Mouse (Mus musculus): ENCODE data around the gene Usp6nl. TPM values are rescaled to one million over a fixed set of nuclear protein-coding genes. Genes with fewer than 3 reads are reported as not detected.

Usp6nl gene
- polyA plus RNA-seq, 1 experiment from 2014 or later = 7.9 TPM

- Histone ChIP-seq H3K4me2 (no peak overlapping the region), H3K4me3 (no peak overlapping the region), H3K4me1 (replicated peaks) (peaks cover 36% of the 10 kb centered on the region), H3K27ac (replicated peaks) (no peak overlapping the region), H3K27me3 (no peaks in the 10 kb centered on the region), H3K36me3 (no peaks in the 10 kb centered on the region), H3K9me3 (no peaks in the 10 kb centered on the region), H3K9ac (no peak overlapping the region)
- WGBS = 95% methylated on average over 3 of the region's 3 CpGs
- ATAC-seq (ENCODE audit: low read depth) = no peak
Observed at GRCm38 (mm10) chr2:6467318-6467717, 144.9 kb downstream of the Usp6nl start.

DNA sequence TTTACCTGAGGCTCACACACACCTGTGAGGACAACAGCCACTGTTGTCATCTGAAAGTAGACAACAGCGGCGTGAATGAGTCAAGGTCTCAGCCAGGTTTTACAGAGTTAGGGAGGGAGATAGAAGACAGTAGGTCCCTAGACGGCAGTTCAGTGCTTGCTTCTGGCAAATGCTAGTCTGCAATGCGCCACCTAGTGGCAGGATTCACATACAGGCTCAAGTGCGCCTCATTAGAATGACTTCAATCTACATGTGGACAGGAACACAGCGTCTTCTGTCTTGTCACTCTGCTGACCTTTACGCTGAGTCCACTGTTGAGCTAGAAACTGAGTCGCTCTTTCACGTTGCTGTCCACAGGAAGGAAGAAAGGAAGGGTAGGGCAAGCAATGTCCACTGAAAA lies 146.7 kb downstream of the Usp6nl start:
- H3K4me2 ChIP-seq = no peak overlapping the region
- no peaks in the 10 kb centered on the region for H3K9me3 ChIP-seq
- no peaks in the 10 kb centered on the region for H3K36me3 ChIP-seq
- H3K27me3 ChIP-seq = no peaks in the 10 kb centered on the region
- ATAC-seq (ENCODE audit: low read depth) = no peak
- H3K4me1 ChIP-seq (replicated peaks) = peaks cover 32% of the 10 kb centered on the region
- no peak overlapping the region for H3K4me3 ChIP-seq
- no peak overlapping the region for H3K27ac ChIP-seq (replicated peaks)
- WGBS = 37% methylated on average over 9 of the region's 9 CpGs
- no peak overlapping the region for H3K9ac ChIP-seq

GRCm38 (mm10) chr2:6471110-6471611 lies 148.7 kb downstream of the Usp6nl start:
- Histone ChIP-seq H3K9me3 (0 out of 2 replicates have a peak, but pooled peaks cover 3% of the 10 kb centered on the region), H3K4me1 (replicated peaks) (peaks cover 28% of the 10 kb centered on the region), H3K27me3 (no peaks in the 10 kb centered on the region), H3K27ac (replicated peaks) (no peak overlapping the region), H3K9ac (no peak overlapping the region), H3K4me2 (no peak overlapping the region), H3K4me3 (no peak overlapping the region), H3K36me3 (no peaks in the 10 kb centered on the region)
- WGBS = 48% methylated on average over 4 of the region's 4 CpGs
- ATAC-seq (ENCODE audit: low read depth) = no peak

DNA sequence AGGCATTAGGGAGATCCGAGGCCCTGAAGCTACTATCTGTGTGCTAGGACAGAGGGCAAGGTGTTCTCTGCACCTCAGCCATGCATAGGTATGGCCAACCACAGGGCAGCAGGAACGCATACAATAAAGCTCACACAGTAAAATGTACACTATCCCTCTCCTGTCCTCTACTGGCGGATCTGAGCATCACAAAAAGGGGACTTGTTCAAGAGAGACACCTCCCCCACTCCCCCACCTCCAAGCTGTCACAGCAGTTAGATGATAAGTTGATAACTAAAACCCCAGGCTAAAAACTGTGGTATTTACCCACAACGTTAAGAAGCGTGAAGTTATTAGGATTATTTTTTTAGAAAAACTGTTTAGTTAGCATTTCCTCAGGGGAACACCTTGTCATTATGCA lies 151.4 kb downstream of the Usp6nl start:
- 86% methylated on average over 5 of the region's 5 CpGs for WGBS
- no peak overlapping the region for H3K4me3 ChIP-seq
- ATAC-seq (ENCODE audit: low read depth) = no peak

GRCm38 (mm10) chr2:6477884-6478283 lies 155.4 kb downstream of the Usp6nl start:
- Histone ChIP-seq H3K36me3 (no peaks in the 10 kb centered on the region), H3K9ac (no peak overlapping the region), H3K9me3 (0 out of 2 replicates have a peak, but pooled peaks cover 3% of the 10 kb centered on the region), H3K4me1 (replicated peaks) (peaks cover 27% of the 10 kb centered on the region), H3K4me2 (no peak overlapping the region), H3K27ac (replicated peaks) (peak overlapping the region; percentile 68), H3K4me3 (no peak overlapping the region), H3K27me3 (no peaks in the 10 kb centered on the region)
- ATAC-seq (ENCODE audit: low read depth) = no peak
- 91% methylated on average over 4 of the region's 4 CpGs for WGBS

More for the DNA sequence above, 151.4 kb downstream of the Usp6nl start:
- Histone ChIP-seq H3K9ac (no peak overlapping the region), H3K9me3 (0 out of 2 replicates have a peak, but pooled peaks cover 3% of the 10 kb centered on the region), H3K27me3 (no peaks in the 10 kb centered on the region), H3K27ac (replicated peaks) (no peak overlapping the region), H3K4me2 (no peak overlapping the region), H3K4me1 (replicated peaks) (peaks cover 30% of the 10 kb centered on the region), H3K36me3 (no peaks in the 10 kb centered on the region)

DNA sequence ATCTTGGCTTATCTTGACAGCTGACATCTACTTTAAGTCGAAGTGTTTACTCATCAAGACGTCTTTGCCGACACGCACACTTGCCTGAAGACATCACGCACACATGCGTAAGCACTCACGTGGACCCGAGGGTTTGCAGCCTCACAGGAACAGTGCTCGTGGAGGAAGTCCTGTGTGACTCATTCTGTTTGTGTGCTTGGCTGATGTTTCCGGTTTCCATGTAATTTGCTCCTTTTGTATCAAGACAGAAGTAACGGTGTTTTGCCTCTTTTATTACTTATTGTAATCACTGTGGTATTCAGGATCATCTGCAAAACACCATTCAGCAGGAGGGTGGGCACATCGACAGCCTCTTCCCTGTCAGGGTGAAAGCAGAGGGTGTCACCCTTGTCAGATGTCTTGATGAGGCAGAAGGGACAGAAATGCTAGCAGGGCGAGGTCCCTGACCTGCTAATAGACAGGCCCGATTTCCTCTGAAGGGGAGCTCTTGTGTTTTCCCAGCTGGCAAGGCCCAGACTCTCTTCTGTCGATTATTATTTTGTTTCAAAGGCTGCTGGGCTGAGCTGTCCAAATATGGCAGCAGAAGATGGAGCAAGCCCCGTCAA lies 156.0 kb downstream of the Usp6nl start:
- no peak for ATAC-seq (ENCODE audit: low read depth)
- H3K27ac ChIP-seq (replicated peaks) = peak overlapping the region; percentile 68
- WGBS = 62% methylated on average over 16 of the region's 16 CpGs

DNA sequence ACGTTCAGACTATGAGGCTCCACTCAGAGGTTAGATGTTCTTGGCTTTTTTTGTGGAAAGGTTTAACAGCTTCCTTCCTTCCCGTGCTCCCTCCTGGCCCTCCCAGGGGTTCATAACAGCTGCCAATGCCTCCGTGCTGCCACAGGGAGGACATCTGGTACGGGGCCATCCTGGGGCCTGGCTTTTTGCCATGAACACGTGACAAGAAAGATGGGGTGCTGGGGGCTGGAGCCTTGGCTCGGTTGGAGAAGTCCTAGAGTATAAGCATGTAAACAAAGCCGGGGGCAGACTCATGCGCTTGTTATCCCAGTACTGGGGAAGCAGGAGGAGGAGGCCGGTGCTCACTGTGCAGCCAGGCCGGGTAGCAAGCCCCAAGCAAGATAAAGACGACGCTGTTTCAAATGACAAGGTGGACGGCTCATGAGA lies 156.5 kb downstream of the Usp6nl start:
- Histone ChIP-seq H3K4me3 (no peak overlapping the region), H3K27ac (replicated peaks) (peak overlapping the region; percentile 68), H3K27me3 (no peaks in the 10 kb centered on the region), H3K9ac (no peak overlapping the region), H3K36me3 (no peaks in the 10 kb centered on the region), H3K4me2 (no peak overlapping the region), H3K9me3 (0 out of 2 replicates have a peak, but pooled peaks cover 3% of the 10 kb centered on the region), H3K4me1 (replicated peaks) (peaks cover 37% of the 10 kb centered on the region)
- ATAC-seq (ENCODE audit: low read depth) = peak; percentile 53
- WGBS = 35% methylated on average over 13 of the region's 13 CpGs

More for the DNA sequence above, 156.0 kb downstream of the Usp6nl start:
- Histone ChIP-seq H3K9me3 (0 out of 2 replicates have a peak, but pooled peaks cover 3% of the 10 kb centered on the region), H3K4me3 (no peak overlapping the region), H3K9ac (no peak overlapping the region), H3K27me3 (no peaks in the 10 kb centered on the region), H3K4me1 (replicated peaks) (peaks cover 32% of the 10 kb centered on the region), H3K36me3 (no peaks in the 10 kb centered on the region), H3K4me2 (no peak overlapping the region)

- Histone ChIP-seq H3K9me3 (0 out of 2 replicates have a peak, but pooled peaks cover 3% of the 10 kb centered on the region), H3K27ac (replicated peaks) (peak overlapping the region; percentile 68)
Observed at GRCm38 (mm10) chr2:6479620-6480019, 157.2 kb downstream of the Usp6nl start.

DNA sequence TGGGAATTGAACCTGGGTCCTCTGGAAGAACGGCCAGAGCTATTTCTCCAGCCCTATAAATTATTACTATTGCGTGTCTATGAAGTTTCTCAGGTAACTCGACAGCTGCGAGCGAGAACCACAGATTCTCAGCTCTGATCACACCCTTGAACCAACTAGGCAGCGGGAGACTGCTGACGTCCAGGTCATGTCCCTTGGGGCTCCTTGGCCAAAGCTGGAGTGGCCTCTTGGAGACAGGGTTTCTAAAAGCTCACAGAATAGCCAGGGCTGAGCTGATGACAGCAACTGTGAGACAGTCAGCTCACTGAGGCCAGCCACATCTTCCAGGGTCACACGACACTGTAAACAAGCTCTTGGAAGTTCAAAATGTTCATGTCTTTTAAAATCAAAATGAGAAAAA lies 159.5 kb downstream of the Usp6nl start:
- no peaks in the 10 kb centered on the region for H3K27me3 ChIP-seq
- H3K36me3 ChIP-seq = no peaks in the 10 kb centered on the region
- WGBS = 93% methylated on average over 8 of the region's 8 CpGs
- no peak overlapping the region for H3K9ac ChIP-seq
- no peak for ATAC-seq (ENCODE audit: low read depth)
- H3K4me3 ChIP-seq = no peak overlapping the region
- H3K27ac ChIP-seq (replicated peaks) = no peak overlapping the region
- no peak overlapping the region for H3K4me2 ChIP-seq
- H3K4me1 ChIP-seq (replicated peaks) = peaks cover 43% of the 10 kb centered on the region
- H3K9me3 ChIP-seq = no peaks in the 10 kb centered on the region

More at GRCm38 (mm10) chr2:6479620-6480019, 157.2 kb downstream of the Usp6nl start:
- Histone ChIP-seq H3K36me3 (no peaks in the 10 kb centered on the region), H3K9ac (no peak overlapping the region), H3K27me3 (no peaks in the 10 kb centered on the region), H3K4me1 (replicated peaks) (peaks cover 43% of the 10 kb centered on the region), H3K4me2 (no peak overlapping the region), H3K4me3 (no peak overlapping the region)
- 65% methylated on average over 5 of the region's 5 CpGs for WGBS
- no peak for ATAC-seq (ENCODE audit: low read depth)

DNA sequence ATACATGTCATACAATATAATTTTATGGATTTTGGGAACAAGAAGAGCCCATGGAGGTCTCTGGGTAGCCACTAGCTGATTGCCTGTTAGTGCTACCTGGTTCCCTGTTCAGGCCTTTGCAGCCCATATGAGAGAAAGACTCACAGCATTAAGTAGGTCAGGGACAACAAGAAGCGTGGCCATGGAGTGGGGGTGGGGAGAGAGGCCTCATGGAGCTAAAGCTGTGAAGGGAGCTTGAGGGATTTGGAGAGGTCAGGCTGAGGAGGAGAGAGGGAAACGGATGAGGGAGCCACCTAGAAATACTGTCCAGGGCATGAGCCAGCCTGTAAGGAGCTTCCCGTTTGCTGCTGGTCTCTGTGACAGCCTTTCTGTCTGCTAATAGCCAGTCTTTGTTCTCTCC lies 159.9 kb downstream of the Usp6nl start:
- Histone ChIP-seq H3K4me1 (replicated peaks) (peaks cover 43% of the 10 kb centered on the region), H3K9me3 (no peaks in the 10 kb centered on the region), H3K27ac (replicated peaks) (peak overlapping the region; percentile 71), H3K4me3 (no peak overlapping the region), H3K9ac (no peak overlapping the region), H3K27me3 (no peaks in the 10 kb centered on the region), H3K4me2 (no peak overlapping the region), H3K36me3 (no peaks in the 10 kb centered on the region)
- 36% methylated on average over 3 of the region's 3 CpGs for WGBS
- no peak for ATAC-seq (ENCODE audit: low read depth)

- no peak overlapping the region for H3K4me2 ChIP-seq
- 24% methylated on average over 8 of the region's 8 CpGs for WGBS
- H3K36me3 ChIP-seq = no peaks in the 10 kb centered on the region
- H3K9me3 ChIP-seq = no peaks in the 10 kb centered on the region
- H3K4me1 ChIP-seq (replicated peaks) = peaks cover 42% of the 10 kb centered on the region
- no peak overlapping the region for H3K9ac ChIP-seq
- H3K4me3 ChIP-seq = no peak overlapping the region
- H3K27ac ChIP-seq (replicated peaks) = peak overlapping the region; percentile 71
- peak; percentile 83 for ATAC-seq (ENCODE audit: low read depth)
- no peaks in the 10 kb centered on the region for H3K27me3 ChIP-seq
Observed at GRCm38 (mm10) chr2:6483081-6483992, 160.9 kb downstream of the Usp6nl start.

DNA sequence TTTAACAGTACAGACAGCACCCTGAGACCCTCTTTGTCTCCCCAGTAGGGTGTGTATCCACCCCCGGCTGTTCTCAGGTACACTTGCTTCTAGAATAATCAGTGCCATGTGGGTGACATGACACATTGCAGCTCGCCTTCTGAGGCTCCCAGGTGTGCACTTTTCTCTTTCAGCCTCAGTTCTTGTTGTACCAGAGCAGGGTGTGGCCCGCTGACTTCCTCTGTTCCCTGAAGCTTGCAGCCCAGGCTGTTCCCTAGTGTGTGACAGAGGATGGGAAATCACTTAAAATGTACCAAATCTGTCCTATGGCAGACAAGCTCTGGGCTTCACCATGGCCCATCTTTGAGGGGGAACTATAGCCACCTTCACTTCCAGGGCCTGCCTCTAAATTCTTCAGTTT lies 161.7 kb downstream of the Usp6nl start:
- Histone ChIP-seq H3K4me2 (no peak overlapping the region), H3K4me1 (replicated peaks) (peaks cover 33% of the 10 kb centered on the region), H3K9ac (no peak overlapping the region), H3K27me3 (no peaks in the 10 kb centered on the region), H3K4me3 (no peak overlapping the region), H3K27ac (replicated peaks) (peak overlapping the region; percentile 69), H3K9me3 (no peaks in the 10 kb centered on the region), H3K36me3 (no peaks in the 10 kb centered on the region)
- 80% methylated on average over 3 of the region's 3 CpGs for WGBS
- no peak for ATAC-seq (ENCODE audit: low read depth)
